Mouse (Mus musculus) MEL-GATA-1-ER (cell line): ENCODE results near the gene Lrp5.

ENCODE experiments used
- DNase-seq: peaks from one replicate; pipeline ENCODE4 v3.0.0-alpha.2; 2012; ENCODE audit warnings: low read depth; ENCODE audit errors: extremely low read depth

Gene Lrp5

GRCm38 (mm10) chr19:3686215-3686894 lies at the start of gene Lrp5:
Lrp5 (minus strand) TSS chr19:3686564.
- no peak for DNase-seq

- DNase-seq: no peak
These were observed 49.6 kb upstream of the Lrp5 start for GRCm38 (mm10) chr19:3736001-3736400.

- no peak for DNase-seq
These were observed 44.6 kb upstream of the Lrp5 start for GRCm38 (mm10) chr19:3730781-3731646.

GRCm38 (mm10) chr19:3728901-3729300 lies 42.5 kb upstream of the Lrp5 start:
- DNase-seq: no peak

GRCm38 (mm10) chr19:3724779-3725178 lies 38.4 kb upstream of the Lrp5 start:
- DNase-seq: peak; percentile 67

GRCm38 (mm10) chr19:3723904-3724303 lies 37.5 kb upstream of the Lrp5 start:
- peak; percentile 41 for DNase-seq

GRCm38 (mm10) chr19:3723170-3723569 lies 36.8 kb upstream of the Lrp5 start:
- no peak for DNase-seq

- no peak for DNase-seq
These were observed 33.1 kb upstream of the Lrp5 start for GRCm38 (mm10) chr19:3719362-3719891.

GRCm38 (mm10) chr19:3718481-3719361 lies 32.4 kb upstream of the Lrp5 start:
- DNase-seq: no peak

GRCm38 (mm10) chr19:3714381-3714780 lies 28.0 kb upstream of the Lrp5 start:
- no peak for DNase-seq

- DNase-seq: no peak
These were observed 24.1 kb upstream of the Lrp5 start for GRCm38 (mm10) chr19:3710436-3710835.

- no peak for DNase-seq
These were observed 22.8 kb upstream of the Lrp5 start for GRCm38 (mm10) chr19:3709013-3709787.

GRCm38 (mm10) chr19:3708078-3709012 lies 22.0 kb upstream of the Lrp5 start, which contains the start of gene 1810055G02Rik:
1810055G02Rik (plus strand) TSS chr19:3708293.
- peak; percentile 94 for DNase-seq

- no peak for DNase-seq
These were observed 21.2 kb upstream of the Lrp5 start for GRCm38 (mm10) chr19:3707553-3707952.

GRCm38 (mm10) chr19:3706258-3706657 lies 19.9 kb upstream of the Lrp5 start:
- DNase-seq: no peak

- no peak for DNase-seq
These were observed 16.1 kb upstream of the Lrp5 start for GRCm38 (mm10) chr19:3702460-3702859.

GRCm38 (mm10) chr19:3699508-3700438 lies 13.4 kb upstream of the Lrp5 start:
- DNase-seq: peak; percentile 40

GRCm38 (mm10) chr19:3698035-3698434 lies 11.7 kb upstream of the Lrp5 start:
- no peak for DNase-seq
